9 mouse cellular contexts compared by ENCODE assay signal in the genomic region with DNA sequence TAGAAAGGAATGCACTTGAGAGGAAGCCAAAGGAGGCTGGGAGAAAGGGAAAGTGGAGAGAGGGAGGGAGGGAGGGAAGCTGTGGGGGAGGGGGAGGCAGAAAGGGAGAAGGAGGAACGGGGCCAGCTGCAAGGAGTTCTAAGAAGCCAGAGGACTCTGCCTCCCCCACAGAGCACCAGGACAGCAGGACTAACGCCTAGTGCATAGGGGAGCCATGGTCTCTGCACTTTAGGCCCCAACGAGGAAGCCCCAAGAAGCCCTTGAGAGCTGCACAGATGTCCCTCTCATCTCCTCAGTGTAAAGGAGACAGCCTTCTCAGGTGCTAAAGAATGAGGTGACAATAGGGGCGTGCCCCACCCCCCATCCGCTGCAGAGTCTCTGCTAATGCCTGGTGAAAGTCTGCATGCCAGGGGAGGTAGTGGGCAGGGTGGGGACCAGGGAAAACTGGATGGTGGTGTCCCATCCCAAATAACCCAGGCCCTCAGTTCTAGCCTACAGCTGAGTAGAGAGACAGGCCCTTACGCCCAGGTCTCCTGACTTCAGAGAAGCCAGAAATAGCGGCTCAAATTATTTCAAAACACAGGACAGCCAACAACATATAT. TPM values are rescaled to one million over a fixed set of nuclear protein-coding genes. Genes with fewer than 3 reads are reported as not detected.
DNase-seq lines count a peak whose midpoint lies in the region; ATAC-seq lines count a peak whose summit lies in the region.
"Had no signal": no experiment of that assay in that cellular context is flagged by ENCODE, and none has a peak within 500 bp of the region (broad histone marks: within the 10 kb centered on the region; RNA-seq: fewer than 3 reads in every experiment).

No protein-coding gene starts in this region.

- peaks cover 15% of the 10 kb centered on the region for H3K4me1 ChIP-seq in intestine, embryonic 16.5 days (ENCODE audit: control insufficient read depth, insufficient read depth, low read length)

- DNase-seq in adrenal gland, adult 2 months, result peak; percentile 71
- DNase-seq in adrenal gland, adult 8-10 months, result no peak
- DNase-seq in ovary, adult 18-20 months (ENCODE audit: low spot score), result peak; percentile 56
- no peak for DNase-seq in ovary, postnatal 10 days (ENCODE audit: low spot score)
- peak; percentile 54 for DNase-seq in ovary, postnatal 14 days (ENCODE audit: low spot score)
- no peak for DNase-seq in frontal cortex, postnatal 14 days (ENCODE audit: low spot score in 2 of 2)
- DNase-seq: layer of hippocampus, adult 9-11 months had no signal

- peak overlapping the region; percentile 68 for H3K27ac ChIP-seq in intestine, embryonic 16.5 days (ENCODE audit: low read length)

- no peaks in the 10 kb centered on the region for H3K36me3 ChIP-seq in intestine, embryonic 16.5 days (ENCODE audit: control insufficient read depth, insufficient read depth, low read length)

- no peak overlapping the region for H3K4me3 ChIP-seq in intestine, embryonic 16.5 days (ENCODE audit: low read length)

- H3K4me2 ChIP-seq in intestine, embryonic 16.5 days (ENCODE audit: low read depth, low read length), result no peak overlapping the region

- 21% methylated on average over 7 of the region's 7 CpGs for WGBS in intestine, embryonic 16.5 days

- no peaks in the 10 kb centered on the region for H3K27me3 ChIP-seq in intestine, embryonic 16.5 days (replicated peaks; ENCODE audit: control insufficient read depth, insufficient read depth, low read length)

- ATAC-seq in intestine, embryonic 16.5 days, result no peak
- ATAC-seq in cerebellum, adult (ENCODE audit: insufficient number of reproducible peaks, low FRiP score, low TSS enrichment), result no peak

- H3K9ac ChIP-seq in intestine, embryonic 16.5 days (ENCODE audit: low read depth, low read length), result no peak overlapping the region

- H3K9me3 ChIP-seq in intestine, embryonic 16.5 days (ENCODE audit: control insufficient read depth, low read length), result no peaks in the 10 kb centered on the region

RNA-seq across cellular contexts. Expression of a gene that starts 10.4 kb away (rescaled TPM):
- total RNA-seq in adrenal gland, adult 2 months (2021), result 10 to 100 TPM; 17.3 to 37.2 TPM
- 65.3 and 74.3 TPM in 2 replicates for polyA plus RNA-seq in adrenal gland, adult 2 months (2012; rRNA removed)
- total RNA-seq in adrenal gland, adult 8-10 months (2022), result 10 to 100 TPM; 26.8 to 54.4 (median 40.8) TPM
- polyA plus RNA-seq in intestine, embryonic 16.5 days (2015; fragmentation: Nextera tagmentation; extraction: Ambion mirVana), result 12.0 and 12.8 TPM in 2 replicates

Comparison
In these comparisons a context has a peak if more than half of its experiments do, and no peak if none do; other contexts are left out.
1. DNase-seq: peak in adrenal gland, adult 2 months (single experiment), ovary, adult 18-20 months (single experiment) and ovary, postnatal 14 days (single experiment); none in adrenal gland, adult 8-10 months (single experiment), ovary, postnatal 10 days (single experiment) and frontal cortex, postnatal 14 days (0 of 2).